Mouse (Mus musculus) cerebellum, postnatal 36 days (tissue): ENCODE measurements around the gene Cux1.
A peak's percentile ranks its signal among the peaks of the same experiment; 100 is the strongest.

ENCODE experiments used
- DNase-seq, 2 experiments: peaks; one replicate each; pipeline ENCODE4 v3.0.0; 2021 to 2022; ENCODE audit warnings: mixed read lengths in 2 of 2

Cux1 gene

DNA sequence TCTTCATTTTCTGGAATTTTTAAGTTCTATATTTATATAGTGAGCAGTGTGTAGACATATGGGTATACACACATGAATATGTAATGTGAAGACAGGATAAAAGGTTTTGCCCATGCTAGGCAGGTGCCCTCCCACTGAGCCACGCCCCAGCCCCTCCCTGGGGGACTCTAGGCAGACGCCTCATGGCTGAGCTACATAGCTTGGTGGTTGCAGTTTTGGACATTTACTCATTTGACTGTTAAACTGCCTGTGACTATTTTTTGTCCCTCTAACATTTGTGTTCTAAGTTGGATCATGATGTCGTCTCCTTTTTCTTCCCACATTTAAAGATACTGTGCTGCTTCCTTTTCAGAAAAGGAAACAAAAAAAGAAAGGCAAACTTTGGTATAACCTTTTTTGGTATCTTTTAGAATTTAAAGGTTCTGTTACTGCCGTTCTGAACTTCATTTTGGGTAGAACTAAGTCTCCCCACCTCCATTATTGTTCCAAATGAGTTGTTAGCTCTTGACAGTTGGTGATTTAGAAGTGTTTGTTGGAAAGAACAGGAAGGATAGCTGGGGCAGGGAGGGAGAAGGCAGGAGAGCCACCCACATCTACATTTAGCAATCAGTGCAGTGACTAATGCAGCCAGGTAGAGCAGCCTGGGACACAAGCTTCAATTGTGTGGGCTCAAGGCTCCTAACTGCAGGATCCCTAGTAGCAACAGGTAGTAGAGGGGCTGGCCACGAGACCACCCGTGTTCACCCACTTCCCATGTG lies 204.6 kb downstream of the Cux1 start:
- DNase-seq = no peak

DNA sequence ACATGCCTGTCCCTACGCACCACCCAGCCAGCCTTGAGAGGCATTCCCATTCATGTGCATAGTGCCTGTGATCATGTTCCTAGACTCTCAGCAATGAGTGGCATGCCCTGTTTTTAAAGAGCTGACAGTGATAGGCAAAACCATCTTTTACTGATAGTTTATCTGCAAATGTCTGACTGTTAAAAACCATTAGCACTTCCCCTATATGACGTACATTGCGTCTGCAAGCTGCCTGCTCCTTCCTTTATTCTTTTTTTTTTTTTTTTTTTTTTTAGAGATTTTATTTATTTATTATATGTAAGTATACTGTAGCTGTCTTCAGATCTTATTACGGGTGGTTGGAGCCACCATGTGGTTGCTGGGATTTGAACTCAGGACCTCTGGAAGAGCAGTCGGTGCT lies 205.3 kb downstream of the Cux1 start:
- DNase-seq = no peak

DNA sequence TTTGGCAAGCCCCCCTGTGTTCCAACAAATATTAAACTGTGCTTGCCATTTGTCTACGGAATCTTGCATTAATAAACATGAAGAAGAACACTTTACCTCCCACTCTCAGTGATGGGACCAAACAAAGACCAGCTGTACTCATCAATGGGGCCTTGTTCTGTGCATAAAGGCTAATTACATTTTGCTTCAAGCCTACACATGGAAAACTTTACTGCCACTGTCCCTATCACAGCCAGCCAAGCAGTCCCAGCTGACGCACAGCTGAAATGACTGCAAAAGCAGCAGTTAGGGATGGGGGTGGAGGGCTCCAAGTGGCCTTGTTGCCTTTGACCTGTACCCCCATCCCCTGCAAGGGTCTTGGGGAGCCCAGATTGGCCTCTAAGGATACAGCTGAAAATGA lies 210.1 kb downstream of the Cux1 start:
- no peak for DNase-seq

DNA sequence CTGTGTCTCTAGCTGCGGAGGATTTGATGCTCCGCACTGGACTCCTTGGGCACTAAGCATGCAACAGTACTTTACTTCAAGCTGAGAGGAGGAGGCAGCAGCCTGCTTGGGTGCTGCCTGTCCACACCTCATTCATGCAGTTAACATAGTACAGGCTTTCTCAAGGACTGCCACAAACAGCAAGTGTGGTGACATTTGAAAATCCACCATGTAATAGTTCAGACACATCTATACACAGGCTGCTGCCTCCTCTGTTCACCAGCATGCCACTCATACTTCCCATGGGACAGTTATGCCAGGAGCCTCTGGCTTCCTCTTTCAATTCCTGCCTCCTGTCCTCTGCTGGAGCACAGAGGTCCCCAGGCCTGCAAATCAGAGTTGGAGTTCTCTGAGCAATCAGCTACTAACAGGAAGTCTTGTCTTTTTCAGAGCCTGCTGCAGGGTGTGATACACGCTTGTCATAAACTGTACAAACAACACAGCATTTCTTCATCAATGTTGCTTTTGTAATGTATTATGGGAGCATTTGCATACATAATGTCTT lies 211.6 kb downstream of the Cux1 start:
- DNase-seq = no peak

DNA sequence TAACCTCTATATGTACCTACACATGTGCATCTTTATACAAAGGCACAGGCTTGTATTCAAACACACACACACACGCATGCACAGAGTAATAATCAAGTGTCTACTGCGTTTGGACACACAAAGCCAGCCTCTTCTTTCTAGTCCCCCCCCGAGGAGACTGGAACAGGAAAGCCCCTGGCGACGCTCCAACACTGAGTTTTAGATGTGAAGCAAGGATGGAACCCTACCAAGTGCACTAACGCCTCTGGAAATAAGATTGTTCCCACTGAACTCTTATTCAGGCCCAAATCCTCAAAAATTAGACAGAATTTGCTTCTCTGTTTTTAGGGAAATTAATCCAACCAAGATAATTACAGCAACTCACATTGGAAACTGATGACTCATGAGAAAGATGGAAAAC lies 212.6 kb downstream of the Cux1 start:
- no peak for DNase-seq

DNA sequence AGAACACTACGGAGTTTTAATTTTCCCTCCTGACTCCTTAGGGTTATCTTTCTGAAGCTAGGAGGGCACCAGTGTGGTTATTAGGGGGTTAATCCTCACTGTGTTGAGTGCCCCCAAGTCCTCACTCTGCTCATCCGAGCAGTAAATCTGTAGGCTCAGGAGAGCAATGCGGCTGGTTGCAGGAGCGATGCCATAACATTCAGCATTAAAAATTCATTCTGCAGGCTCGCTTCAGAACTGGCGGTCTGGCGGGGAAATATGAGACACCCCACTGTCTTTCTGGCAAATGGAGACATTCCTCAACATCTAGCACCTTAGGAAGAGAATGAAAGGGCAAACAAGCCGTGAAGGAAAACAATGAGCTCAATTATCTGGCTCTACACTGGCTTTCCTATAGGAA lies 214.2 kb downstream of the Cux1 start:
- DNase-seq = peak; percentile 55 to 66

DNA sequence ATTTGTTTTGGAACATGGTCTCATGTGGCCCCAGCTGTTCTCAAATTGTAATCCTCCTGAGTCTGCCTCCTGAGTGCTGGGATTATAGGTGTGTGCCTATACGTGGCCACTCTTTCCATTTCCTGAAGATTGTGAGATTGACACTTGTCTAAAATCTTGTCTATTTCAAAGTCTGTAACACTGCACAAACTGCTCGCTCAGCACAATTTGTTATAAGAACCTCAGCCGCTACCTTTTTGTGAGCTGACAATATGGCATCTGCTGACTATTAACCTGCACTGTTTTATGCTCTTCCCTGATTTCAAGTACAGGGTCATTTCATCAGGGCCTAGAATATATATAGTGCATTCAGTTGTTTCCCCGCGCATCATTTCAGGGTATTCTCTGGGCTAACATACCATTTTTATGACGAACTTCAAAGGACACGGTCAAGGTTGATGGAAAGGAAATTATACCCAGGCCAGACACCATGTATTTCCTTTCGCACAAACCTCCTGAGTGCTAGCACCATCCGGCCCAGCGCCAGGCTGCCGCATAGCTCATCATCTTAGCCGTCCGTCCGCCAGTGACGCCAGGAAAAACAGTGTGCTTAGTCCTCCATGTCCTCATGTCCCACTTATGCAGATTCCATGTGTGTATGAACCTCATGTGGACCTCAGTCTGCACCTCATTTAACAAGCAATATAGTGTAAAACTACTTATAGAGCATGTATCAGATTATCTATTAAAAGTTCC lies 224.0 kb downstream of the Cux1 start:
- no peak for DNase-seq

DNA sequence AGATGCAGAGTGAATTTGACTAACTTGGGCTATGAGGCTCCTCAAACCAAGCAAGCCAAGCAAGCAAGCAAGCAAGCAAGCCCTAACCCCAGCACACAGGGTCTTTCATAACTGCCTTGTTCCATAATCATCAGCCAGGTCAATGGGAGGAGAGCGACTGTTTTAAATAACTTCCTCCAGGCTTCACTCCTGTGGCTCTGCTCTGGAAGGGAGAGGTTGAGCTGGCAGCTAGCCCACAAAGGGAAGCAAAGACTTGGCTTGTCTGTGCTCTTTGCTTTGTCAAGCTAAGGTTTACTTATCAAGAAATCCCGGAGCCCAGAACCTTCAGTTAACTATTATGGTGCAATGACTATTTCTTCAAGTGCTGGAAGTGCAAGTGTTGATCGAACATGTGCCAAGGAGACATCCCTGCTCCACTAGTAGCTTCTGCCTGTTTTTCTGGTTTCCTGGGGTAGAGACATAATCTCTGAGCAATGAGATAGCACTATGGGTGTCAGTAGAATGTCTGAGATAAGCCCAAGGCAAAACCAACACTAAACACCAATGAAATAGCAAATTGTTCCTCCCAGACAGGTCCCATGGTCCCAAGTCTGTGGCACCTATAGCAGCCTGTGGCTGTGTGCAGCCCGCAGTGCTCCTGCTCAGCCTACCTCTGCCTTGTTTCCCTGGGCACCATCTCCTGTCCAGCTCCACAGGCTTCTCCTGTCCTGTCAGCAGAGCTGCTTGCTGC lies 230.3 kb downstream of the Cux1 start:
- no peak for DNase-seq

DNA sequence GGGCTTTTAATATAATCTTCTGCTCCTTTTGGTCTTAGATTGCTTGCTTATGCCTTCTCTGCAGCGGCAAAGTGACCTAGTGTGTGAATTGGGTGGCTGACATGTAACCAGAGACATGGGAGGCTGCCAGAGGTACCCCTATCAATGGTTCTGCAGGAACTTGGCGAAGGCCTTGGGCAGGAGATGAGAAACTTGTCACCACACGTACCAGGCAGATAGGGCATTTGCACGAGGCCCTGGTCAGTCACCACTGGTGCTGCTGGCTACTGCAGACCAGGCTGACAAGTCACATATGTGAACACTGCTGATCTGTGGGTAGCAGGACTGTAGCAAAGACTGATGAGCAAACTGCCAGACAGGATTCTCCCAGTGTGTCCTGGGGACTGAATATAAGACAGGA lies 231.6 kb downstream of the Cux1 start:
- no peak for DNase-seq

DNA sequence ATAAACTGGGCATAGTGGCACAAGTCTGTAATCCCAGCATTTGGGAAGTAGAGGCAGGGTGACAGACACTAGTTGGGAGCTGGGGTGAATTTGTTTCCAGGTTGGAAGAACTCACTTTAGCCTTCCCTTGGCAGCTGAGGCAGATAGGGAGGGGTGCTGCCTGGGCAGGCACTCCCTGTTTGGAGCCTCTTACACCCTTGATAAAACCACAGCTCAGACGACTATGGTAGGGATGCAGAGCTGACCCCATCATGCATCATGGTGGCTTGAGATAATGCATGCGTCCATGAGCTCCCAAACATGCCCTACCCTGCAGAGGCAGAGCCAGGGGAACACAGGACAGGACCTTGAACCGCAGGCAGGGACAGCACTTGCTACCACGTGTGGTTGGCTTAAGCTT lies 232.5 kb downstream of the Cux1 start:
- no peak for DNase-seq

DNA sequence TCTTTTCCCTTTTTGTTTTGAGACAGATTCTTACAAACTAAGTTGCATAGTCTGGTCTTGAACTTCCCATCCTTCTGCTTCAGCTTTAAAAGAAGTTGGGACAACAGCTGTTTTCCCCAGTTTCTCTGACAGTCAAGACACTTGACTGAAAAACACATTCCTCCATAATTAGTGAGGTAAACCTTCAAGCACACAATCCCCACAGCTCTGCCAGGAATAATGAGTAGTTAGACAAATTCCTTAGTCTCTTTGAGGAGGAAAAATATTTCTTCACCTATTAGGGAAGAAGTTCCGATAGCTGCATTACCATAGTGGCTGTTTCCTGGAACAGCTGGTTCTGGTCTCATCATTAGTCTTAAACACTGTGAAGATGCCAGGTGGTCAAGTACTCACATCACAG lies 233.2 kb downstream of the Cux1 start:
- DNase-seq = no peak

DNA sequence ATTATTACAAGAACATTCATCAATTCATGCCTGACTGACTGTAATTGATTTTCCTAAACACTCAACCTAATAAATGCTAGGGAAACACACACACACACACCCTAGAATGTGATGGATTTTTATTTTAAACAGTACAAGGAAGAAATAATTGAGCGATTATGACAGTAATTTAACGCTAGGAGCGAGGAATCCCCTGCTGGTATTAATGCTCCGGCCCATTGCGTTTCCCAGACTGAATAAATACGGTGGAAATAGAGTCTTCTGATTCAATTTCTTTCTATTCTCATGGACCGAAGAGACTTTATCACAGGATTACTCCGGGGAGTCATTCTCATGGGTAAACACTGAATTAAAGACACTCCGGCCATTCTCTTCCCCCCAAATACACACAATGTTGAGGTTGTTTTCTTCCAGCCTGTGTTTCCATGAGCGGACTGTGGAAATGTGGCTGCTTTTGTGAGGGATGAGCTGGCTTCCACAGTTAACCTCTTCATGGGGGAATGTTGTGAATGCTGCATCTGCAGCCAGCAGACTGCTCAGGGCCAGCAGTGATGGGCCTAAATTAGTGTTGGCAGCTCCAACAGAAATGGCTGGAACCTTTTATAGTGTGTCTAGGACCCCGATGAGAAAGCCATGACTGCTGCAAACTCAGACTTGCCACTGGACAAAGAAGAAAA lies 234.4 kb downstream of the Cux1 start:
- DNase-seq = no peak

DNA sequence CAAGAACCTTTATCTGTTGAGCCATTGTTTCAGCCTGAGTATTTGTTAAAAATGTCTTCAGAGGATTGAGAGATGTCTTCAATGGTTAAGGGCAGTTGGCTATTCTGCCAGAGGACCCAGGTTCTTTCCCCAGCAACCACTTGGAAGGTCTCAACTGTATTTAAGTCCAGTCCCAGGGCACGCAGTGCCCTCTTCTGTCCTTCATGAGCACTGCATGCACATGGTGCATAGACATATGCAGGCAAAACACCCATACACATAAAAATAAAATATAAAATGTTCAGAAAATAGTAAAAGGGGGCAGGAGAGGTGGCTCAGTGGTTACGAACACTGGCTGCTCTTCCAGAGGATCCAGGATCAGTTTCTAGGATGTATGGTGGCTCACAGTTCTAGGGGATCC lies 239.6 kb downstream of the Cux1 start:
- DNase-seq = no peak

DNA sequence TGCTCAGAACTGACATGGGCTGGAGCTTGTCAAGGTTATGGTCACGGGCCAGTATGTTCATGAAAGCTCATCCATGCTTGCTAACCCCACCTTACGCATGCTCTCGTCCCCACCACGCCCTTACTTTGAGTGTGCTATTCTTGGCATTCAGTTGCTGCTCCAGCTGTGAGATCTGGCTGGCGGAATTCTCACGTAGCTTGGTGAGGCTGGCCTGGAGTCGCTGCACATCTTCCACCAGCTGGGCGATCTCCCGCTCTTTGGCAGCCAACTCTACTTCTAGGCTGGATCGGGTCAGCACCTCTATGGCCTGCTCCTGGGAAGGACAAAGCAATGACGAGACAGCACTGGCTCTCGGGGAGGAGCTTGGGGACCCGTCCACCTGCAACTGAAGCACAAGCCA lies 240.7 kb downstream of the Cux1 start:
- no peak for DNase-seq

DNA sequence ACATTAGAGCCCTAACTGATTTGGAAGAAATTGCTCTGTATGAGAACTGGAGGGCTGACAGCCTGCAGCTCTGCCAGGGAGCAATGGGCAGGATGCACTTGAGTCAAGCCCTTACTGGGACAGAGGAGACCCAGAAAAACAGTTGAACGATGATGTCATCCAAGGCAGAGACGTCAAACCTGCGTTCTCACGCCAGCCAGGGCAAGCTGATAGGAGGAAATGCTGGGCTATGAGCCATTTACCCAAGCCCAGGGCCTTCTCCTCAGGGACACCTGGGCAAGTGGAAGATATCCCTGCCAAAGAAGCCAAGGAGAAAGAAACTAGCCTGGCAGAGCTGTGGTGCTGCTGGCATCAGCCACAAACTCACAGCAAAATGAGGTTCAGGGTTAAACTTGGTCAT lies 242.8 kb downstream of the Cux1 start:
- DNase-seq = peak; percentile 29 to 50

DNA sequence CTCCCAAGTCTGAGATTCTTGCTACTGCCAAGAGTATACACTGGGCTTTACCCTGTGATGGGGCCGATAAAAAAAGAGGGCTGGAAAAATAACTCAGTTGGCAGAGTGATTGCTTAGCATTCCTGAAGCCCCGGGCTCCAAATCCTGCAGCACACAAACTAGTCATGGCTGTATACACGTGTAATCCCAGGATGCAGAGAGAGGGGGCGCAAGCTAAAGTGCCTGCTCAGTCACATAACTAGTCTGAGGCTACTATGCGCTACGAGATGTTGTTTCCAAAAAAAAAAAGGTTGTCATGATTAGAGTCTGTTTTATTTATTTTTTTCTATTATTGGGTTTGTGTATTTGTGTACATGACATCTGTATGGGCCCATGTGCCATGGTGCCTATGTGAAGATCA lies 245.9 kb downstream of the Cux1 start:
- peak; percentile 28 to 29 for DNase-seq

DNA sequence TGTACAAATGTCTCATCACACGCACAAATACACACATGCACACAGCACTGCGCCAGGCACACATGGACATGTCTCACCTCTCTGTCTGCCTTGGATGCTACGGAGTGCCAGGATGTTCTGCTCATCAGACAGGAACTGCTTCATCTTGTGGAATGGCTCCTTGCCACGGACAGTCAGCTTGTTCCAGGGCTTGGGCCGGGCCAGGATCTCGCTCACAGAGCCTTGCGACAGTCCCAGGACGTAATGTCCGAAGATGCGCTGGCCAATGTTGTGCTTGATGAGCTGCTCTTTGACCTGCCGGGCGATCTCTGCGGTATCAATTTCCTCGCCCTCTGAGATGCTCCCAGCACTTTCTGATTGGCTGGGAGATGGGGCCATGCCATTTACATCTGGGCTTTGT lies 254.7 kb downstream of the Cux1 start:
- peak; percentile 54 to 58 for DNase-seq

DNA sequence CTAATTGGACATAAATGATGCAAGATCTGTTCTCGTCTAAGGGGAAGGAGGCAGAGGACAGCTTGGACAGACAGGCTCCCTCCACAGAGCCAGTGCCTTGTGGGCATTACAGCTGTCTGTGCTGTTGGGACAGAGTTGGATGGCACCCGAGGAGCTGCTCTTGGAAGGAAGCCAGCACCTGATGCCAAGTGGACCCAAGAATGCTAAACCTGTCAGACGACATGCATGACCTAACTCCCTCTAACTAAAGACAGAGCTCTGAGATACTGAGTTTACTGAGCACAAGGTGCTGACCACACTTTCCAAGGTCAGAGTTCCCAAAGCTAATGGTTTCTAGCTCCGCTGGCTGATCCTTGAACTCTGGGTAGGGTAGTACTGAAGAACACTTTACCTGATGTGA lies 255.1 kb downstream of the Cux1 start:
- DNase-seq = peak; percentile 35

DNA sequence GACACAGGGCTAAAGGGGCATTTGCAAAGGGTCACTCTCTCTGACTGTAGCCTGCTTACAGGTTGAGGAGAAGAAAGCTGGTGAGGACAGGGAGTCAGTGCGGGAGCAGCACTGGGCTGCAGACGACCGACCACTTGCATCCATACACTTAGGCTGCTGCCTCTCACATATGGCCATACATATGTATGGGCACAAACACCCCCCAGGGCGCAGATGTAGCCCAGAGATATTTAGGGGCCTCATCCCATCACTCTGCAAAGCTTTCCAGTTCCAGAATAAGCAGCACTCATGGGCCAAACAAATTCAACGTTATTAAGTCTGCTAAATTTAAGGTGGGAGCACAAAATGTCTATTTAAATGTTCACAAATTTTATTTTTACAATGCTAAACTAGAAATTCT lies 261.0 kb downstream of the Cux1 start:
- DNase-seq = no peak

DNA sequence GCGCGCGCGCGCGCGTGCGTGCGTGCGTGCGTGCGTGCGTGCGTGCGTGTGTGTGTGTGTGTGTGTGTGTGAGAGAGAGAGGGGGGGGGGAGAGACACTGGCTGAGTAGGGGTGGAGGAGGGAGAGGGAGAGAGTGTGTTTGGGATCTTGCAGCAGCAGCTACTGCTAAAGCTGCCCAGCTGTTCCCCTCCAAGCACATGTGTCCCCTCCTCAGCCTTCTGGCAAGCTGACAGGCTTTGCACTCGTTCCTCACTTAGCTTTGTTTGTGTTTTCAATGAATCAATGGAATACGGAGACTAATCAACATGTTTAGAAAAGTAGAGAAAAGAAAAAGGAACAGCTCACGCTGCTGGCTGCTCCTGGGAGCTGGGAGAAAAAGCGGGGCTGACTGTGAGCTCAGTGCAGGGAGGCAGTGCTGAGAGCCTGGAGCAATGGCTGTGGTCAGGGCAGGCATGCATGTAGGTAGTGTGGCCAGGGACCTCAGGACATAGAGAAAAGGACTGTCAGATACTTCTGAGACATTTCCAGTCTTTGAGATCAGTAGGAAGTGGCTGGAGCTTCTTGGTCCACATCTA lies 263.8 kb downstream of the Cux1 start:
- no peak for DNase-seq

DNA sequence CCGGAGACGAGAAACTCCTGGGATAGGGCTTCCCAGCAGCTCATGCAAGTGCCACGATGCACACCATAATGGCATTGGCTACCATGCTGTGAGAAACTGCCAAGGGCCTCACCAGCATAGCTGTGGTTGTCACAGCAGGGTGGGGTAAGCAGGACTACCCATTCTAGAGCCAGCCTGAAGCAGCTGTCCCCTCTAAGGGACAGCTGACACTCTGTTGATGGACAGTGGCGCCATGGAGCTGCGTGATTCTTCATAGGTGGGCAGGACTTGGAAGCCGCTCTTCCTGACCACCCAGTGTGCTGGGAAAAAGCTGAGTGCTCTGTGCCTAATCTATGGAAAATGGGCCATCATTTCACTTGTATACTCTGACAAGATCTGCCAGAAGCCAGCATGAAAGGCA lies 266.4 kb downstream of the Cux1 start:
- DNase-seq = no peak

DNA sequence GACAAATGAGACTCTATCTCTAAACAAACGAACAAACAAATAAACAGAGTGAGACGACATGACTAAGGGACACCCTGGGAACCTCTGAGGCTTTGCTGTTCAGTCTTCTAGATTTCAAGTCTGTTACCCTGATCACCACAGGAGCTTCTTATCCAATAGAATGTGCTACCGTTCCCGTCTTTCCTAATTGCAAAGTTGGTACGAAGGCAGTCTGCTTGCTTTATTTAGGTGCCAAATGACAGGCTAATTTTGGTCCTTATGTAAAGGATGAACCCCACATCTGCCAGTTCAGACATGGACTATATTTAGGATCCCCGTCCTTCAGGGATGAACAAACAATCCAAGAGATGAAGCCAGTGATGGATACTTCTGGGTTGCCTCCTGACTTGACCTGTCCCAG lies 269.6 kb downstream of the Cux1 start:
- DNase-seq = no peak

DNA sequence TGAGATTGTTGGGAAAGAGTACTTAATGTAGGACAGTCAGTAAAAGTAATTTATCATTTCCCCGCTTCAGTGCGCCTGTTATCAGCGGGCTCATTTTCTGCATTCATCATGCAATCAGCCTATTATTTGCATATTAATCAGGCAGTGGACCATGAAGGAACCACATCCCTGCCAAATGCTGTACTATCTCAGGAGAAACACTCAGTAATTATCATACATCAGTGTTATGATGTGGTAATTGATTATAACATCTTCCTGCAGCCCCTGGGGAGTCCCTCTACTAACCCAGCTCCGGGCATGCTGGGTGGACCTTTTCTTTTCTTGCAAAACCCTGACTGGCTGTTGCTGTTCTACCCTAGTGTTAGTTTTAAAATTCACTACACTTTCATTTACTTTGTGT lies 270.4 kb downstream of the Cux1 start:
- no peak for DNase-seq
